Mouse (Mus musculus): ENCODE measurements around the gene Ghrhr.

Ghrhr gene

GRCm38 (mm10) chr6:55418746-55419410, 42.8 kb downstream of the Ghrhr start:
- in situ Hi-C loops (cut with MboI; ENCODE audit: low pct_unique_long_range_greater_than_20kb in 1 of 2, low sequenced_read_pairs in 2 of 2, unreplicated experiment in 1 of 2), result no loop called here

GRCm38 (mm10) chr6:55420411-55420810, 44.3 kb downstream of the Ghrhr start:
- in situ Hi-C loops (cut with MboI; ENCODE audit: low pct_unique_long_range_greater_than_20kb in 1 of 2, low sequenced_read_pairs in 2 of 2, unreplicated experiment in 1 of 2), result no loop called here

- in situ Hi-C loops (cut with MboI; ENCODE audit: low pct_unique_long_range_greater_than_20kb in 1 of 2, low sequenced_read_pairs in 2 of 2, unreplicated experiment in 1 of 2), result no loop called here
These were observed 44.8 kb downstream of the Ghrhr start for GRCm38 (mm10) chr6:55420869-55421361.

- in situ Hi-C loops (cut with MboI; ENCODE audit: low pct_unique_long_range_greater_than_20kb in 1 of 2, low sequenced_read_pairs in 2 of 2, unreplicated experiment in 1 of 2), result no loop called here
These were observed 56.0 kb downstream of the Ghrhr start for GRCm38 (mm10) chr6:55432121-55432520.

- in situ Hi-C loops (cut with MboI; ENCODE audit: low pct_unique_long_range_greater_than_20kb in 1 of 2, low sequenced_read_pairs in 2 of 2, unreplicated experiment in 1 of 2), result no loop called here
These were observed 58.3 kb downstream of the Ghrhr start for GRCm38 (mm10) chr6:55434360-55434759.

GRCm38 (mm10) chr6:55435266-55436159, 59.4 kb downstream of the Ghrhr start:
- in situ Hi-C loops (cut with MboI; ENCODE audit: low pct_unique_long_range_greater_than_20kb in 1 of 2, low sequenced_read_pairs in 2 of 2, unreplicated experiment in 1 of 2), result no loop called here

- in situ Hi-C loops (cut with MboI; ENCODE audit: low pct_unique_long_range_greater_than_20kb in 1 of 2, low sequenced_read_pairs in 2 of 2, unreplicated experiment in 1 of 2), result no loop called here
These were observed 61.8 kb downstream of the Ghrhr start for GRCm38 (mm10) chr6:55437919-55438318.
